Mouse (Mus musculus) c-Kit-negative CD71-positive TER-119-positive erythroid progenitor cells, embryonic 14.5 days (primary cell): Measurements from ENCODE around the gene Pdcl.

Source experiments
- DNase-seq: peaks from one replicate; pipeline ENCODE4 v3.0.0-alpha.2; 2013; ENCODE audit warnings: low read depth, low spot score

Gene Pdcl

DNA sequence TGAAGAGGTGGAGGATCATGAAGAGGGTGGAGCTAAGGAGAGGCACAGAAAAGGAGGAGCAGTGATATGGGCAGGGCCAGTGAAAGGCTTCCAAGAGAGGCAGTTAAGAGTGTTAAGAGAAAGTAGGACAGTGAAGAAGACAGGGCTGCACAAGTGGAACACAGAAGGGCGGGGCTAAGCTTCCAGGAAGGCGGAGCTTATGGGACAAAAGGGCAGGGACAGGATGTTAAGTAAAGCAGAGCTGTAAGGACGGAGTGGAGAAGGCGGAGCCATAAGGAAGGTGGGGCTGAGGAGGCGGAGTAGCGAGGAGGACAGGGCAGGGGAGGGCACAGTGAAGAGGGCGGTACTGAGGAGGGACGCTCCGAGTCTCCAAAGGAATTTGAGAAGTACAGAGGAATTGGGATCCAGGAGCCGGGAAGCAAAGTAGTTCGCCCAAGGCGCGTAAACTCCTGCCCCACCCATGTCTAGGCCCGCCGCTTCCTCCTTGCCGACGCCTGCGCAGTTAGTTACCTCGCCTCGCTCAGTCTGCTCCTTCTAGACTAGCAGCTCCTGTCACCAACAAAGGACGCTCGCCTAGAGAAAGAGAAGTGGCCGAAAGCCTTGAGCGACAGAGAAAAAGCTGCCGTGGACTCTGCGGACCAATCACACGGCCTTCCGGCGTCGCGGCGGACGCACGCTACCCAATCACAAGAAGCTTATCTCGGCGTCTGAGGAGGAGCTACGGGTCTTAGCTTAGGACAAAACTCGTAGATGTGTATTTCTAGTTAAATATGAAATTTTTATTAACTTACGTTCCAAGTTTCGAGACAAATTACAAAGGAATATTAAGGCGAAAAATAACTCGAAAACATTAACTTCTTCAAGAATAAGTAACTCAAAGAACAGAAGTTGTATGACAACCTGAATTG is at the start of gene Pdcl:
Gene Pdcl, minus strand, starts transcription at position 700 of the 908 bp plus-strand sequence.
- DNase-seq = peak; percentile 91

GRCm38 (mm10) chr2:37395539-37395938 is 36.4 kb upstream of the Pdcl start:
- no peak for DNase-seq

DNA sequence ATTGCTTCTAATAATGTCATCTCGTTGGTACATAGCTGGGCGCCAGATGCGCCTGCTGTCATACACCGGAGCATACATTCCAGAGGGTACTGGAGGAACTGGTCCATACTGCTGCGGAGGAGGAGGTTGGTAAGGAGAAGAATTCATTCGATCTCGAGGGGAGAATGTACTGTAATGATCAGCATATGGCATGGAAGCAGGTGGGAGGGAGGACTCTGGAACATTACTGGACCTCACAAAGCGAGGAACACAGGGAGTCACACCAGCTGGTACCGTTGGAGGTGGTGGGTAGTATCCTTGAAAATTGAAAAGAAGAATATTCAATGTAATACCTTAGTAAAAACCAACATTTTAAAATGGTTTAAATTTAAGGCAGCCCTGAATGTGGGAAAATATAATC is 23.8 kb upstream of the Pdcl start:
- no peak for DNase-seq

DNA sequence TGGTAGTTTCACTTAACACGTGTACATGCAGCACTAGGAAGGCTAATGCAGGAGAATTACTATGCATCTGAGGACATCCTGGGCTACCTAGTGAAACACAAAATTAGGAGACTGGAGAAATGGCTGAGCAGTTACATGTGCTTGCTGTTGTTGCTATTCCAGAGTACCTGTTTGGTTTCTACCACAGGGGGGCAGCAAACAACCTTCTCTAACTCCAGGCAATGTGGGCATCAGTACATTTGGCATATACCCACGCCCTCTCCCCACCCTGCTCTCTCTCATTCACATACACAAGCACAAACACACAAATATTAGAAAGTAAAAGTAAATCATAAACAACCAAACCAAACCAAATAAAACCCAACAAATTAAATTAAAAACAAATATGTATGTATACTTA is 21.1 kb upstream of the Pdcl start:
- peak; percentile 48 for DNase-seq

GRCm38 (mm10) chr2:37376018-37376417 is 16.9 kb upstream of the Pdcl start:
- no peak for DNase-seq

DNA sequence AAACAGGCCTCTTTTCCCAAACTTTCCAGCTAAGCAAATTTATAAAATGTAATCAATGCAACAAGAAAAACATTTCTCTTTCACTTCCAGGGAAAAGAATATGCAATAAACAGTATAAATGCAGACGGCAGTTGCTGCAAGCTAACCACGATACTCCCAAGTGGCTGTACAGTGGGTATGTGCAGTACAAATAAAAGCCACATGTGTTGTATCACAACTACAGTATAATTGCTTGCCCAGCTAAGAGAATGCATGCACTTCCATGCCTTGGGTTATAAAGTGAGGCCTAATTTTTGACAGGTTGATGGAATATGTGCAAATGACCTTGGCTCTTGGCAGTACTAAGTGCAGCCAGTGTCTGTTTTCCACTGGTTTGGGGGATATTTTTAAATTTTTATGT is 11.5 kb upstream of the Pdcl start:
- no peak for DNase-seq

GRCm38 (mm10) chr2:37359908-37360307 is 776 bp upstream of the Pdcl start:
- no peak for DNase-seq

DNA sequence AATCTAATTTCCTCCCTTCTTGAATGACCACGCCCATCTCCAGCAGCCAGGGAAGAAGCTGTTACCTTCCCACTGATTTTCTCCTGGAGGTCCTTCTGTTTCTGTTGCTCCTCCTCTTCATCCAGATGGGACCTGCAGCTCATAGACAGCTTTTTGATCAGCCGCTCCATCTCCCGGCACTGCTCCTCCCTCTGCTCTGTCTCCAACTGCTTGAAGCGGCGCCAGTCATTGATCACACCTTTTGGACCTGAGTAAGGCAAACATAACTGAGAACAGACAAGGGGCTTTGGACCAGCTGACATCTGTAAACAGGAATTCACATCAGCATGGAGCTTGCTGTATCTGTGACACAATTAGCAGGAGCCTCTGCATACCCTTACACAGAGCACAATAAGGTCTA is 3.6 kb downstream of the Pdcl start:
- DNase-seq = no peak

- DNase-seq = no peak
These were observed 7.5 kb downstream of the Pdcl start for GRCm38 (mm10) chr2:37351671-37352070.

DNA sequence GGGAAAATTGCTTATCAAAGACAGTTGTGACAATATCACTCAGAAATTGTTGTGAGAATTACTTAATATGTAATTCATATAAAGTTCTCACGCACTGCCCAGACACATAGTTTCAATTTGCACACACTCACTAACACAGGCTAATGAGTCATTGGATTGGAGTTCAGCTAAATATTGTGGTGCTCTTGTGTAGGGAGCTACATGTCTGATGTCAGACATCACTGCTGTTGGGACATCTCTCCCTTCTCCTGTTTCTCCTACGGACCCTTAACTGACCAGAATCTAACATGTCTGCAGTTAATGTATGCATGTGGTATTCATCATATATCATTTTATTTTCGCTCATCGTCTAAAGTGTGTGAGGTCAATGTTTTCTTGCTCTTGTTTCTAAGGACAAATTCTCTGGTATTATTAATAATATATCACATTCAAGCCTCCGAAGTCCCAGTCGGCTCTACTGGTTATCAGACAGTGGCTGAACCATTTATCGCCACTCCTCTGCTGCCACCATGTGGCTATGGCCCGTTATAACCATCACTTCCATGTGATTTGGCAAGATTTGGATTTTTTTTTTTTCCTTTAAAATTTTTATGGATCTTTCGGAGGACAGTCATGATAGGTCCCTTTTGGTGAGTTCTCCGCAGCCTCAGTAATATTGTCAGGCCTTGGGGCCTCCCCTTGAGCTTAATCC is 20.5 kb downstream of the Pdcl start:
- DNase-seq = no peak

- no peak for DNase-seq
These were observed 25.8 kb downstream of the Pdcl start for GRCm38 (mm10) chr2:37333321-37333720.

GRCm38 (mm10) chr2:37326215-37326614 is 32.9 kb downstream of the Pdcl start, which contains the start of gene Olfr368:
Gene Olfr368 (plus strand): TSS chr2:37326515.
- DNase-seq = no peak
